Mouse (Mus musculus) CH12.LX (cell line): ENCODE data around the gene Id2. TPM values are rescaled to one million over a fixed set of nuclear protein-coding genes. Genes with fewer than 3 reads are reported as not detected.

Experiments used
- DNase-seq: peaks from one replicate; pipeline ENCODE4 v3.0.0-alpha.2; 2013; ENCODE audit errors: extremely low read depth
- H3K27ac ChIP-seq: 2 replicates; pipeline ENCODE4 v1.5.1; 2012; ENCODE audit warnings: low read depth, mild to moderate bottlenecking, control low read depth, moderate library complexity; ENCODE audit not compliant: insufficient read depth
- H3K27me3 ChIP-seq: replicated peaks from 2 replicates; pipeline ENCODE3; 2012; ENCODE audit warnings: inconsistent platforms
- H3K36me3 ChIP-seq, 2 experiments: replicated peaks in 1 of 2; 2 replicates each; pipeline versions ENCODE3 to v1.6.1; 2012; ENCODE audit warnings: inconsistent platforms in 1 of 2, low read length in 1 of 2, mild to moderate bottlenecking in 1 of 2, mixed read lengths in 1 of 2, moderate library complexity in 1 of 2; ENCODE audit not compliant: control insufficient read depth in 1 of 2, insufficient read depth in 1 of 2
- H3K4me1 ChIP-seq, 2 experiments: 2 replicates each; pipeline ENCODE4 v1.6.1; 2012; ENCODE audit warnings: inconsistent platforms in 1 of 2, moderate library complexity in 1 of 2; ENCODE audit not compliant: insufficient read depth in 2 of 2, control insufficient read depth in 1 of 2
- H3K4me2 ChIP-seq: 2 replicates; pipeline ENCODE4 v1.6.1; 2012; ENCODE audit warnings: low read depth, mild to moderate bottlenecking, control low read depth; ENCODE audit not compliant: poor library complexity, insufficient read depth, severe bottlenecking
- H3K4me3 ChIP-seq, 3 experiments: fragments of 150-350 bp in 1 of 3; sonication (generic) in 1 of 3; replicated peaks in 1 of 3; 2 replicates each; pipeline versions ENCODE3 to v1.5.1; 2011 to 2012; ENCODE audit warnings: low read depth in 2 of 3, low read length in 2 of 3, mild to moderate bottlenecking in 2 of 3, moderate library complexity in 2 of 3, control low read depth in 1 of 3, improper control_type of control experiment in 1 of 3, inconsistent platforms in 1 of 3, mixed read lengths in 1 of 3; ENCODE audit not compliant: poor library complexity in 1 of 3
- H3K79me2 ChIP-seq: replicated peaks from 2 replicates; pipeline ENCODE4 v1.6.1; 2012; ENCODE audit warnings: mild to moderate bottlenecking, moderate library complexity; ENCODE audit not compliant: control insufficient read depth, poor library complexity, insufficient read depth, severe bottlenecking; ENCODE audit errors: extremely low read depth
- H3K9ac ChIP-seq: 2 replicates; pipeline ENCODE4 v1.6.1; 2012; ENCODE audit warnings: low read depth, mild to moderate bottlenecking, control low read depth, moderate library complexity; ENCODE audit not compliant: insufficient read depth
- H3K9me3 ChIP-seq: replicated peaks from 2 replicates; pipeline ENCODE3; 2012; ENCODE audit warnings: low read length, inconsistent platforms, mixed read lengths
- BHLHE40 ChIP-seq: IDR thresholded peaks from 2 replicates; pipeline ENCODE4 v1.6.1; 2011; ENCODE audit warnings: mild to moderate bottlenecking, low read depth, low read length, improper control_type of control experiment
- CHD1 ChIP-seq: IDR thresholded peaks from 2 replicates; pipeline ENCODE4 v1.6.1; 2012; ENCODE audit warnings: low read depth, low read length, improper control_type of control experiment, inconsistent platforms
- E2F4 ChIP-seq: IDR thresholded peaks from 2 replicates; pipeline ENCODE4 v1.6.1; 2011; ENCODE audit warnings: low read depth, low read length, improper control_type of control experiment; ENCODE audit not compliant: insufficient replicate concordance
- ELF1 ChIP-seq: IDR thresholded peaks from 2 replicates; pipeline ENCODE4 v1.6.1; 2014; ENCODE audit warnings: low read depth, mild to moderate bottlenecking, inconsistent platforms, low read length, improper control_type of control experiment
- GABPA ChIP-seq: IDR thresholded peaks from 2 replicates; pipeline ENCODE4 v1.6.1; 2012; ENCODE audit warnings: low read depth, low read length, improper control_type of control experiment, inconsistent platforms; ENCODE audit not compliant: insufficient replicate concordance
- HCFC1 ChIP-seq: IDR thresholded peaks from 2 replicates; pipeline ENCODE4 v1.6.1; 2012; ENCODE audit warnings: low read depth, mild to moderate bottlenecking, inconsistent platforms, low read length, improper control_type of control experiment
- JUN ChIP-seq: IDR thresholded peaks from 2 replicates; pipeline ENCODE4 v1.6.1; 2011; ENCODE audit warnings: low read depth, mild to moderate bottlenecking, low read length, improper control_type of control experiment, moderate library complexity; ENCODE audit not compliant: insufficient read depth
- KAT2A ChIP-seq: IDR thresholded peaks from 2 replicates; pipeline ENCODE4 v1.6.1; 2012; ENCODE audit warnings: low read length, improper control_type of control experiment, inconsistent platforms; ENCODE audit not compliant: insufficient replicate concordance
- MAX ChIP-seq: IDR thresholded peaks from 2 replicates; pipeline ENCODE4 v1.6.1; 2011; ENCODE audit warnings: low read length, improper control_type of control experiment
- MAZ ChIP-seq: IDR thresholded peaks from 2 replicates; pipeline ENCODE4 v1.6.1; 2012; ENCODE audit warnings: low read depth, mild to moderate bottlenecking, inconsistent platforms, low read length, improper control_type of control experiment, moderate library complexity
- MYC ChIP-seq: IDR thresholded peaks from 2 replicates; pipeline ENCODE4 v1.6.1; 2011; ENCODE audit warnings: low read depth, mild to moderate bottlenecking, improper control_type of control experiment, low read length
- NELFE ChIP-seq: IDR thresholded peaks from 2 replicates; pipeline ENCODE4 v1.6.1; 2011; ENCODE audit warnings: low read depth, low read length, improper control_type of control experiment
- NRF1 ChIP-seq: IDR thresholded peaks from 2 replicates; pipeline ENCODE4 v1.6.1; 2014; ENCODE audit warnings: low read depth, mild to moderate bottlenecking, inconsistent platforms, low read length, improper control_type of control experiment, moderate library complexity
- PAX5 ChIP-seq: IDR thresholded peaks from 2 replicates; pipeline ENCODE4 v1.6.1; 2012; ENCODE audit warnings: low read length, inconsistent platforms, mixed read lengths
- POLR2AphosphoS2 ChIP-seq: IDR thresholded peaks from 2 replicates; pipeline ENCODE4 v1.6.1; 2011; ENCODE audit warnings: low read depth, low read length, improper control_type of control experiment
- RAD21 ChIP-seq: IDR thresholded peaks from 2 replicates; pipeline ENCODE4 v1.6.1; 2011; ENCODE audit warnings: low read depth, mild to moderate bottlenecking, low read length, improper control_type of control experiment, moderate library complexity
- SIN3A ChIP-seq: IDR thresholded peaks from 2 replicates; pipeline ENCODE4 v1.6.1; 2012; ENCODE audit warnings: low read length, improper control_type of control experiment, inconsistent platforms
- SMC3 ChIP-seq: IDR thresholded peaks from 2 replicates; pipeline ENCODE4 v1.6.1; 2011; ENCODE audit warnings: low read depth, low read length, improper control_type of control experiment
- USF1 ChIP-seq: IDR thresholded peaks from 2 replicates; pipeline ENCODE4 v1.6.1; 2014; ENCODE audit warnings: low read depth, mild to moderate bottlenecking, inconsistent platforms, low read length, improper control_type of control experiment
- ZC3H11A ChIP-seq: IDR thresholded peaks from 2 replicates; pipeline ENCODE4 v1.6.1; 2012; ENCODE audit warnings: low read depth, mild to moderate bottlenecking, inconsistent platforms, low read length, improper control_type of control experiment
- ZKSCAN1 ChIP-seq: IDR thresholded peaks from 2 replicates; pipeline ENCODE4 v1.6.1; 2012; ENCODE audit warnings: low read depth, inconsistent platforms, low read length, improper control_type of control experiment, borderline replicate concordance
- ZNF384 ChIP-seq: IDR thresholded peaks from 2 replicates; pipeline ENCODE4 v1.6.1; 2012; ENCODE audit warnings: low read depth, low read length, improper control_type of control experiment, inconsistent platforms
- dilution Hi-C: fragments of 300-500 bp; cut with MboI; formaldehyde crosslinking; loops from 2 replicates; pipeline ENCODE4 v1.14.3; 2020; ENCODE audit warnings: low sequenced_read_pairs; ENCODE audit not compliant: extremely low pct_unique_long_range_greater_than_20kb, extremely low pct_ligation_motif_present
- in situ Hi-C: fragments of 300-500 bp; cut with MboI; formaldehyde crosslinking; loops from 3 replicates; pipeline ENCODE4 v1.14.3; 2019; ENCODE audit warnings: low sequenced_read_pairs, low pct_ligation_motif_present, low pct_unique_long_range_greater_than_20kb, mixed read lengths
- polyA plus RNA-seq: library from polyadenylated mRNA; unstranded; fragments of >175 nt; gene quantifications from 2 replicates; pipeline ENCODE4 v1.2.1, GENCODE M21; 2012; ENCODE audit warnings: low read depth; ENCODE audit not compliant: insufficient read length
- total RNA-seq, 2 experiments: library from RNA; depleted of rRNA; stranded (reverse); fragments of 300-350 nt in 1 of 2; fragments of >200 nt in 1 of 2; gene quantifications; 2 replicates each; pipeline ENCODE4 v1.2.3; 2012 to 2014

The Id2 gene
- total and polyA plus RNA-seq, 3 experiments = 12.4 to 42.9 (median 14.2) TPM

- Histone ChIP-seq H3K9me3 (no peaks in the 10 kb centered on the region), H3K4me3 (no peak overlapping the region), H3K9ac (no peak overlapping the region), H3K36me3 (peaks cover 17 to 33% of the 10 kb centered on the region in 2 experiments), H3K79me2 (no peaks in the 10 kb centered on the region), H3K27ac (no peak overlapping the region), H3K27me3 (no peaks in the 10 kb centered on the region), H3K4me1 (no peaks in the 10 kb centered on the region), H3K4me2 (no peak overlapping the region)
- dilution Hi-C loops = no loop called here
- in situ Hi-C loops = no loop called here
- DNase-seq = no peak
- no peak for TF ChIP-seq MAX
- no peak for TF ChIP-seq SIN3A
- no peak for TF ChIP-seq JUN
- TF ChIP-seq ZKSCAN1 = no peak
- TF ChIP-seq ELF1 = no peak
- TF ChIP-seq GABPA = no peak
- no peak for TF ChIP-seq ZC3H11A
- no peak for TF ChIP-seq BHLHE40
- no peak for TF ChIP-seq USF1
- no peak for TF ChIP-seq KAT2A
- no peak for TF ChIP-seq HCFC1
- TF ChIP-seq MAZ = no peak
Observed at GRCm38 (mm10) chr12:25062264-25062663, 34.7 kb downstream of the Id2 start.

- H3K27ac ChIP-seq = no peak overlapping the region
- dilution Hi-C loops = no loop called here
- H3K27me3 ChIP-seq = no peaks in the 10 kb centered on the region
- TF ChIP-seq POLR2AphosphoS2 (no peak), PAX5 (no peak), USF1 (no peak), CHD1 (no peak), E2F4 (no peak), NELFE (no peak), RAD21 (no peak), MYC (no peak), MAX (no peak), NRF1 (no peak), ZNF384 (no peak), KAT2A (no peak), SMC3 (no peak), BHLHE40 (no peak)
- TF ChIP-seq, all 38 proteins: peak for 0
- no peak overlapping the region for H3K9ac ChIP-seq
- no peaks in the 10 kb centered on the region for H3K9me3 ChIP-seq
- no peak overlapping the region for H3K4me2 ChIP-seq
- in situ Hi-C loops = no loop called here
- peaks cover 25 to 43% of the 10 kb centered on the region in 2 experiments for H3K36me3 ChIP-seq
- no peak overlapping the region for H3K4me3 ChIP-seq
- no peaks in the 10 kb centered on the region for H3K79me2 ChIP-seq
- no peak for DNase-seq
- H3K4me1 ChIP-seq = peaks cover 0 to 1% of the 10 kb centered on the region in 2 experiments; a peak in 1 of 4 replicates
Observed at GRCm38 (mm10) chr12:25060901-25061300, 36.0 kb downstream of the Id2 start.
